Mouse (Mus musculus) kidney, adult 18-20 months (tissue): ENCODE results near the gene Tex44.

ENCODE experiments used
- DNase-seq: peaks from one replicate; pipeline ENCODE4 v3.0.0; 2021

The Tex44 gene

DNA sequence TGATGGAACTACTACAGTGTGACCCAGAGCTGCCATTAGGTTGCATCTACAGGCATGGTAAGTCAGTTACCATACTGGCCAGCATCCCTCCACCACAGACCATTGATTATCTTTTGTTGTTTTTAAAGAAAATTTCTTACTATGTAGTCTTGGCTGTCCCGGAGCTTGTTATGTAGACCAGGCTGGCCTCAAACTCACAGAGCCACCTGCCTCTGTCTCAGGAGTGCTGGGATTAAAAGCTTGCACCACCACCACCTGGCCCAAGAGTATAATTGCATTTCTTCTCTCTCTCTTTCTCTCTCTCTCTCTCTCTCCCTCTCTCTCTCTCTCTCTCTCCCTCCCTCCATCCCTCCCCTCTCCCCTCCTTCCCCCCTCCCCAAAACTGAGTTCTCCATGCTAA, 1.8 kb upstream of the Tex44 start:
- no peak for DNase-seq

DNA sequence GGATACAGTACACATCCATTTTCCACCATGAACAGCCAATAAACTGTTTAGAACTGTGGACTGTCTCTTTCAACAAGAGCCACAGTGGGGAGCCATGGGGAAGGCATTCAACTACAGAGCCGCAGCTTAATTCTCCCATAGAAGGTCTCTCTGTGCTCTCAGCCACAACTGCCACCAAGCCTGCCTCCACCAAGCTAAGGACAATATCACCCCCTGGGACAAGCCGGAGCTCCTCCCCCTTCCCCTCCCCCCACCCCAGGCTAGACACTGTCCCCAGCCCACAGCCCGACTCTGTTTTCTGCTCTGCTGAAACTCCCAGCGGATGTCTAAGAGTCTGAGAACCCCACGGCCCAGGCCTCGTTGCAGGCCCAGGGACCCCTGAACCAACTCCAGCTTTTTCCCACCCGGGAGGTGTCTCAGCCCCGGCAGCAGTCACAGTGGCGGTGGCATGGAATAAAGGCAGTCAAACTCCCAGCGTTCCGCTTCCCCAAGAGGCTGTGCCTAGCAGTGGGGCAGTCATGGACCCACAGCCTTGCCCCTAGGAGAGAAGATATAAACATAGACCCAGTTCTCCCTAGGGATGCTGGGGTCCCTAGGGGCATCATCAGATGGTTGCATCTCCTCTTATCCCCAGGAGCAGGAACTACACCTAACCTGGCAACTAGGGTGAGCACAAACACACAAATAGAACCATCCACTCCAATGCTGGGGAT, 1.1 kb upstream of the Tex44 start:
- no peak for DNase-seq

DNA sequence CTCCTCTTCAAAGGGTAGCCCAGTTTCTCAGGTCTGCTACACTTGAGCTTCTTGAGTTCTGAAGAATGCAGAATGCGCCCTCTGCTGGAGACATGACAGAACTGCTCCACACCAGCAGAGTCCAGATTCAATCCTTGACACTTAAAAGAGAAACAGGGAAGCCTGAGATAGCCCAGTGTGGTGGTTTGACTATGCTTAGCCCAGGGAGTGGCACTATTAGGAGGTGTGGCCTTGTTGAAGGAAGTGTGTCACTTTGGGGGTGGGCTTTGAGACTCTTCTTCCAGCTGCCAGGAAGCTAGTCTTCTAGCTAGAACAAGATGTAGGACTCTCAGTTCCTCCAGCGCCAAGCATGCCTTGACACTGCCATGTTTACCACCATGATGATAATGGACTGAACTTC, 3.9 kb downstream of the Tex44 start:
- DNase-seq = peak; percentile 78

DNA sequence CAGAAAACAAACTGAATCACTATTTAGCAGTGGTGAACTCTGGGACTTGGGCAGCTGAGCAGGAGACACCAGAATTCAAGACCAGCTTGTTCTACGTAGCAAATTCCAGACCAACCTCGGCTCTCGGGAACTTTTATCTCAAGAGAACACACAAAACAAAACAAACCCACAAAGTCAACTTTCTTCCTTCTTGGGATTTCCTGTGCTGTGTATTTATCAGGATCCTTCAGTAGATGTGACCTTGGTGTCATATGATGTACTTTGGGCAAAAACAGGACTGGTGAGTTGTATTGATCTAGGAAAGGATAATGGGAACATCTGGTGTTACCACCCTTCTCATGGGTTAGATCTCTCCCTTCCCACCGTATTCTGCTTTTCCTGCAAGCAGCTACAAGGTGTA, 6.6 kb downstream of the Tex44 start:
- DNase-seq = no peak

DNA sequence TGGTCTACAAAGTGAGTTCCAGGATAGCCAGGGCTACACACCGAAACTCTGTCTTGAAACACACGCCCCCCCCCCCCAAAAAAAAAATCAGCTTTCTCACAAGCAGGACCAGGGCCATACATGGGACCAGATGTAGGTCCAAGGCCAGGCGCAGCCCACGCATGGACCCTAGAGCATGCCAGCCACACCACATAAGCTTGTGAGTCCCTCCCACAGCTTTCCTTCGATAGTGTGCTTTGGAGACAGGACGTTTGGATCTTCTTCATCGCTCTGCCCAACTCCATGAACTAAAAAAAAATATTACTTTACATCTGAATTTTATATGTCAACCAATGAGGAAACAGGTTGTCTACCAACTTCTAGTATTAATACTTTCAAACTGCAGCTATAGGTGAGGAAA, 7.2 kb downstream of the Tex44 start:
- DNase-seq = no peak

DNA sequence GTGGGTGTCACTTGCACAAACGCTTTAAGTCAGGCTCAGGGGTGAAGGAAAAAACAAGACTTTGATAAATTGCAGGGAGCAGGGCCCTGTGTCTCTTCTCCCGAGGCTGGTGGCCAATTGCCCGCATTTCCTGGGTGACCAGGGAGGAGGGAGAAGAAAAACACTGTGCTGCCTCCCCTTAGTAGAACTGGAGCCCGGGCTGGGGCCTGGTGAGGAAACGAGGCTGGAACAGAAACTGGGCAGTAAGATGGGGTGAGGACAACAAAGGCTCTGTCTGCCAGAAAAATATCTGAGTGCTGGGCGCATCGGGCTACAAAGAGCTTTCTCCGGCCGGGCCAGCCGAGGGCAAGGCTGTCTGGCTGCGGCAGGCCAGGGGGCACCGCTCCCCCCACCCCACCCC, 7.9 kb downstream of the Tex44 start:
- DNase-seq = no peak

DNA sequence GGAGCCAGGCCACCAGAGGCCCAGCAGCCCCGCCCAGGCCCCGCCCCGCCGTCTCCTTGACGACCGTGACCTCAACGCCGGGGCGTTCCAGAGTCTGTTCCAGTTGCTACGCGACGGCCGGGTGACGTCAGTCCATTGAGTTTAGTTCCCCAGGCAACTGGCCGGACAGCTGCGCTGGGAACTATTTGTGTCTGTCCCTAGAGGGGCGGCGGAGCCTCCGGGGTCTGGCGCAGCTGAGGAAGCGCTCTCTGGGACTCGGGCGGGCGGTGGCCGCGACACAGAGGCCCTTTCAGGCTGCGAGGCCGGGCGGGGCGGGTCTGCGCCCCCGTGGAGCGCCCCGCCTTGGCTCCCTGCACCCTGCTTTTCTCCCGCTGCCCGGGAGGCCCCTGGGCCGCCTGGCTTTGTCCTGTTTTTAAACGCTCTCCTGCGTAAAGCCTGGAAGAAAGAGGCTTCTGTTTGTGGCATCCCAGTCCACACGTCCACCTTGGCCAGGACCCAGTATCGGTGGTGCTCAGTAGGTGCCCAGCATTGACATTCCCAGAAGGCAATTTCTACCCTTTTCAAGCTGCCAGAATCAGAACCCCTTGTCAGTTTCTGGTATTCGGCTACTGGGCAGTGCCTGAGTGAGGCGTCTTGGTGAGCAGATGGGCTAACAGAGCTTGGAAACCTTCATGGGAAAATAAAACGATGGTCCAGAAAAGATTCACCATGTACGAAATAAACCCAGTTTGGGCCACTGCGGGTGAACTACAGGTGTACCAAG, 8.5 kb downstream of the Tex44 start:
- DNase-seq = peak; percentile 99

DNA sequence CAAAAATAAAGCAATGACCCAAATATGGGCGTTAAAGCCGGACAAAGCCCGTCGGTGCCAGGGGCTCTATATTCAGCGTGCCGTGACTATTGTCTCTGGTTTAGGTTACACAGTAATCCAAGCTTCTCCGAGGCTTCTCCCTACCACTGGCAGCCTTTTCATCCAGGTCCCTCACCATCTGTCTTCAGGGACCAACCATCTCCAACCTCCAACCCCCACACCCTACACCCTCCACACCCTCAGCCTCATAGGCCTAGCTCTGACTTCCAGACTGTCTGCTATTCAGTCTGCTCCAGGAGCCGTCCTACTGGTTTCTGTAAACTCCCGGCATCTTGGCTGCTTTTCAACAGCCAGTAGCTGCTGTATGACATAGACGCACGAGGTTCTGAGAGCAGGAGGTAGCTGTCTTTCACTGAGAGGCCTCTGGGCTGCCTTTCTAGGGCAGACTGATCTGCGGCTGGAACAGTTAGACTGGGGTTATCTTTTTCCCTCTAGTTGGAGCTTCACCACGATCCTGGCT, 9.2 kb downstream of the Tex44 start:
- DNase-seq = peak; percentile 61

DNA sequence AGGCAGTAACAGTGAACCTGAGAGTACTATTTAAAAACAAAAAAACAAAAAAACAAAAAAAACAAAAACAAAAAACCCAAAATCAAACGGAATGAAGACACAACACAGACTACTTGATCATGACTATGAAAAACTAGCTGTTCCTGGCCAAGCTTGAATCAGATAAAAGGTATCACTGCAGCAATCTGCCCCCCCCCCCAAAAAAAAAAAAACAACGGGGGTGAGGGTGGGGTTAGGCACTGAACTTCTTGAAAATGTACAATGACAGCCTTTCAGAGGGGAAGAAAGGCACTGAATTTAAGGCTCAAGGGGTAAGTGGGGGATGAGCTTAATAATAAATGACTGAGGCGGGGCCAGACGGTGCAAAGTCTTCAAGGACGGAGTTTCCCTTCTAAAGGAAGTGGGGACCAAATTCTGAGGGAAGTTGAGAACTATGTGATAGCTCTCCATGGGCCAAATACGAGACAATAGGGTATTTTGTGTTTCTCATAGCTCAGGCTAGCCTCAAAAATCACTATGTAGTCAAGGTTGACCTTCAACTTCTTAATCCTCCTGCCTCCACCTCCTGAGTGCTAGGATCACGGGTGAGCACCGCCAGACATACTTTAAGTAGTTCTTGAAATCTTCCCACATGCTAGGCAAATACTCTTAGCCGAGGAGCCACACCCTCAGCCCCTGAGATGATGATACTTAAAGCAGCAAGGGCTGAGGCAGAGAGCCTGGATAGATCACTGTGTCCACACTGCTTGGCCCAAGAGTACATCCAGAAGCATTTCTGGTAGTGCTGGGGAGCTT, 11.3 kb downstream of the Tex44 start:
- no peak for DNase-seq

DNA sequence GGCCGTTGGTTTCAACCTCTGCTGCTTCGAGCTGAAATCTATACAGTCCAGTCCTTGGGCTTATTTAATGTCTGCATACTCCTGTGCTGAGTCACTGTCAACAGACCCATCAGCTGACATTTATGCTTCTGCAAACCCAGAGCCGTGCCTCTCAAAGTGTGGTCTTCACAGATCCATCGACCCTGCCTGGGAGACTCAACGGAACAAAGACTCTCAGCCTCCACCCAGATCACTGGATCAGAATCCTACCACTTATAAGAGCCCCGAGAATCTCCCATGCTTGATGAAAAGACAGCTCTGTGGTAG, 11.8 kb downstream of the Tex44 start:
- DNase-seq = no peak

DNA sequence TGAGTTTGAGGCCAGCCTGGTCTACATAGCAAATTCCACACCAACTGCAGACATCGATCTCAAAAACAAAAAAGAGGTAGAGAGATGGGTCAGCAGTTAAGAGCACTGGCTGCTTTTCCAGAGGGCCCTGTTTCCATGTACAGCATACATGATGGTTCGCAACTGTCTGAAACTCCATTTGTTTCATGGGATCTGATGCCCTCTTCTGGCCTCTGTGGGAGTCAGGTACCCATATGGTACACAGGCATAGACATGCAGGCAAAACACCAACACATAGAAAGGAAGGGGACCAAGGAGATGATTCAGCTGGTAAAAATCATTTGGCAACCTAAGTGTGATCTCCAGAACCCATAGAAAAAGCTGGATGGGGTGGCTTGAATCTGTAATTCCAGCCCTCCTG, 12.4 kb downstream of the Tex44 start:
- no peak for DNase-seq

DNA sequence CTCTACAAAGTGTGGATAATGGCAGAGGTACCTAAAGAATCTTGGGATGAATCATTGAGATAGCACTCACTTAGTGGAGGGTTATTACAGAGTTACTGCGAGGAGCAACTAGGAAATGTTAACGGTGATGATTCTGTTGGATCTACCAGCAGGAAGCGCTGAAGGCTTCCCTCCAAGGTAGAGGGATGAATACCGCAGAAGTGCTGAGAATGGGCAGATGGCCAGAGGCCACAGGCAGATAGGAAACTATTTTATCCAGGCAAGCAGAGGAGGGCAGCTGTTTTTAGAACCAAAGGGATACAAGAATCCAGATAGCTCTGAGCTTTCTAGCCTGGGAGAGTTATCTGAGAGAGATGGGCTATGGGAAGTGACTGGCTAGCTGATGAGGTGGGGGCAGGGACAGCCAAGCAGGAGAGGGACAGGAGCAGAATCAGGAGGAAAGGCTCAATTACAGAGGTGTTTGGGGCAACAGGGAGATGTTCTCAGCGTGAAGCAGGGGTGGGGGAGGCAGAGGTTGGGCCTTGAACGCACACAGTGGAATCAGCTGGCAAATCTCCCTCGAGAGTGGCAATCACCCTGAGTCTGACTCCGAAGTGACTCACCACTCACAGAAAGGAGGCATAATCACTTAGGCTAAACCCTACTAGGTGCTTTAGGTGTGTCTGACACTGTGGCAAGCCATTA, 13.5 kb downstream of the Tex44 start:
- DNase-seq = no peak

DNA sequence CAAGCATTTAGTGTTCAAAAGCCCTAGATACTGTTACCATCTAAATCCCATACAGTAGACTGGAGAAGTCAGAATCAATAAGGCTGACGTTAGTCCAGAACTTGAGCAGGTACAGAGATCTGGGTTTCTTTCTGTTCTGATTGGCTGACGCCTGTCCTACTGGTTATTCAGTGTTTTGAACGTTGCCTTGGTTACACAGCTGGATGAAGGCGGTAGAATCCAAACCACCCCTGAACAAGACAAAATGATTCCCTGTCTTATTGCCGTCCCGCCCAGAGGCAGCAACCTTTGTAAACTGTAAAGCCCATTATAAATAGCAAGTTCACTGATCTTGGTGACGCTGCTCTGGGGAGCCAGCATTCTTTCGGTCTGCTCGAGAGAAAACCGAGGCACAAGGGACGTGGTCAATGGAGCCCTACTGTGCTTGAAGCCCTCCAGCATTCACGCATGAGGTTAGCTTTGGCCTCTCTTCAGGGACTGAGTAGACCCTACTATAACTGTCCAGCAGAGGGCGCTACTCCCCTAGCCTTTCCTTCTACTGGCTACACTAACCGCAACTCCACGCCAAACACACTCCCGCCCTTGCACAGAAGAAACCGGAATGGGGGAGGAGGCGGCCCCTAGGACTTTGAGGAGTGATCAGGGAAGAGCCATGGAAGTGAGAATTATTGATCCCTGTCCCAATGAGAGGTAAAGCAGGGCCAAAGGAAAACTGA, 14.2 kb downstream of the Tex44 start:
- DNase-seq = peak; percentile 94

DNA sequence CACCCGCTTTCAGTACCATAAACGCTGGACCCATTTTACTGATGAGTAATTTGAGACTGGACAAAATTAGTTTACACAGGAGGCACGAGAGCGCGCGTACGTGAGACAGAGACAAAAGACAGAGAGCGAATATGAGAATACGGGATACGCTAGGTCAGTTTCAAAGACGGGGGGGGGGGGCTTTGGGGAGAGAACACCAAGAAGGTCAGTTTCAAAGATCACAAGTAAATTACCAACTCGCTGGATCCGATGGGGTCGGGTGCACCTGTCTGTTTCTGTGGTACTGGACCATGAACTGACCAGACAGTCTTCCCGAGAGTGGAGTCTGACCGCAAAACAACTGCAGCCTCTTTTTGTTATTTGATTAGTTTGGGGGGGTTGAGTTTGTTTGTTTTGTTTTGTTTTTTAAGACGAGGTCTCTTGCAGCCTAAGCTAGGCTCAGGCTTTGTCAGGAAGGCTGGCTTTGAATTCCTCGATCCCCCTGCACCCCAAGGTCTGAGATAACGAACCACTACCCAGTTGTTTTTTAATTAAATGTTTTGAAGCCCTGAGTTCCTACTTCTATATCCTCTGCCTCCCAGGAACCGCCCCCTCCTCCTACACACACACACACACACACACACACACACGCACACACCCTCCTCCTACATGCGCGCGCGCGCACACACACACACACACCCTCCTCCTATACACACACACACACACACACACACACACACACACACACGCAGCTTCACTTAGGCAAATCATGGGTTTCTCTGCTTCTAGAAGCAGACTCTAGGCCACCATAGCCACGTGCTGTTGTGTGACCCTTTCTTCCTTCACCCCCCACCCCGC, 15.0 kb downstream of the Tex44 start:
- peak; percentile 51 for DNase-seq

DNA sequence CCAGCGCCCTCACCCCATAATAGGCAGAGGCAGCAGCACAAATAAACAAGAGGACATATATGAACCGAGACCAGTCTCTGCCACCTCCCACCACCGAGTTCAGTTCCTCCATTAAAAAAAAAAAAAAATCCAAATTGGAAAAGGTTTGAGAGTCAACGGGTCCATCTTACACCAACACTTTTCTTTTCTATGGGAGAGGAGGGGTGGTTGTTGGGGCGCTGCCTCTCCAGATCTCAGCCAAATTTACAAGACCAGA, 15.5 kb downstream of the Tex44 start:
- DNase-seq = no peak

DNA sequence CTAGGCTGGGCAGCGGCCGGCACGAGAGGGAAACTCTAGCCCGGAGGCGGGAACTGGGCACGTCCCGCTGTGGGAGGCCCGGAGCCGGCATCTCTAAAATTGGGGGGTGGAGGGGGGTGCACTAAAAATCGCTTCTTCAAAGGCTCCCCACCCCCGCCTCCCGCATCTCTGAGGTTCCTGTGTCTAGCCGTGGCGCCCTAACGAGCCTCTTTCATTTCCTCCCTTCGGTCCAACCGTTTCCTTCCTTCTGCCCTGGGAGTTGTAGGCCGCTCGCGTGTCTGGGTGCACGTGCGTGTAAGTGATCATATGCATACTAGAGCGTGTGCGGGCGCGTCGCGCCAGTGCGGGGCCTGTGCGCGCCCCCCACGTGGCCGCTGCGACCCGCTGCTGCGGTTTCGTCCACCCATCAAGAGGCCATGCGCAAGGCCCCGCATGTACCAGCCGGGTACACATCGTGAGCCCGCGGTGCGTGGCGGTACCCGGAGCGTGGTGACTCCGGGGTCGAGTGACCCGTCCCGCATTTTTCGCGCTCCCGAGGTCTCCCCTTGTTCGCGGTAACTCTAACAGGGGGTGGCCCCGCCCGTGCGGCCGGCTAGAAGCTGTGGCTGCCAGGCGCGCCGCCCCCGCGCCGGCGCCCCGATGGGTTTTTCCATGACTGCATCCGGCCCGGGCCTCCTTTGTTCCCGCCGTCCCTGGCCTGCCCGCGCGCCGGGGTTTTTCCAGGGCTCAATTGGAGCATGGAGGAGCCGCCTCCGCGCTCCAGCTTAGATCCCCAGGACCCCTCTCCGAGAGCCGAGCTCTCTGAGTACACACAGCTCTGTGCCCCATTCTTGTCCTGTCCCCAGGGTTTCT, 16.1 kb downstream of the Tex44 start:
- DNase-seq = peak; percentile 91

DNA sequence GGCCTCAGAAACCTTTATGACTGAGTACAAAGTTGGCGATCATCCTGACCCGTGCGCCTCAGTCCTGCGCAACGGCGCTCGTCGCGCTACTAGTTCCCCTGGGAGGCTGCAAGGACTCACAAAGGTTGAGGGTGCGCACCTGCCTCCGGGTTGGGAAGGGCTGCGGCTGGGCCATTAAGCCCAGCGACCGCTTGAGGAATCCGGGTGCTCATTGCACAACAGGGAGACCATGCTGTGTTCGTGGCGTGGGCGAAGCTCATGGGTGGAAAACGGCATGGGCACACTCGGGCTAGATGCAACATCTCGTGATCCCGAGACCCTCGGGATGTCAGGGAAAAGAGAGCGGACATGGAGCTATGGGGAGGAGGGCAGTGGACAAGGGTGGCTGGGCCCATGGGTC, 16.7 kb downstream of the Tex44 start:
- DNase-seq = no peak

DNA sequence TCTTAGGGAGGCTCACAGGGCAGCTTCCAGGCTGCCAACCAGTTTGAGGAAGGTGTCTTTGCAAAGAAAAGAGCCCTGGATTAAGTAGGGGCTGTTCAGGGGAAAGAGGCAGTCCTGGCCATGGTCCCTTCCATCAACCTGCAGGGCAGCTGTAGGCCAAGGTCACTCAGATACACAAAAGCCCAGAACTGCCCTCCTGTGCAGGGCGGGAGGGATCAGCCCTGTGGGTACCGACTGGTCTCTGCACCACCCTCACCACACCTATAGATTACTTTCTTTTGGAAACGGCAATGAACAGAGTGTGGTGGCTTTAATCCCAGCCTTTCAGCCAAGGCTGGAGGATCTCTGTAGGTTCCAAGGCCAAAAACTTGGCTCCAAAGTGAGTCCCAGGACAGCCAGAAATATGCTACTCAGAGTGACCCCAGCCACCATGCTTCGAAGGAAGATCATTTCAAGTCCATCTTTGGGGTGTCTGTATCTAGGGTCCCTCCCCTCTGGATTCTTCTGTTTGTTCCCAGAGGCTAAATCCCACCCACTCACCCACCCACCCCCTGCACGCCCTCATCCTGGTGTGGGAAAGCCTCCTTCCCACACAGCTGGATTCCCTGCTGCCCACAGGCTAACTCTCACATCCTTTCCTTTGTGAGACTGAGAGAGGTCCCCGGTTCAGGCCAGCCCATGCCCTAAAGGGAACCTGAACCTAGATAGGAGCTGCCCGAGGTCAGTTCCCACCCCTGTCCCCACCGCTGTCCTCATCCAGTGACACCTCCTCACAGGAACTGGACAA, 17.4 kb downstream of the Tex44 start:
- DNase-seq = no peak

DNA sequence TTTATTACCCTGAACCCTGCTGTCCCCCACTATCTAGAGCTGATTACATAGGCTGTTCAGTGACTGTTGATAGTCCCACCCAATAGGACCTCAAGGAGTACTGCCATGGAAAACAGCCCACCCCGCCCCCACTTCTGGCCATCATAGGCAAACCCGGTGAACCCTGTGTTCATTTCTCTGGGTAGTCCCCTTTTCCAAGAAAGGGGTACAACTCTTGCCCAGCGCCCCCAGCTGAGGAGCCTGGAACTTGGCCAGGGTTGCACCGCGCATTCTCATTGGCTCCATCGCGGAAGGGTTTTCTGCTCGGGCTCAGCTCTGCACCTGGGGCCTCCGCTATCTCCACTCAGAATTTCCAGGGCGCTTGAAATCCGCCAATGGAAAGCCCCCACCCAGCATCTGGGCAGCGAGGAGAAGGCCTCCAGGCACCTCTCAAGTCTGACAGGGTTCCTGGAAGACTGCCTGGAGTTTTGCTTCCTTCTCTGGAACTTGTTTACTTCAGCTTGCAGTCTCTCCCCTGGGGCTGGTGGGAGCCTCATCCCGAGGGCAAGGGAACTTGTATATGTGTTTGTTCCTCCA, 21.6 kb downstream of the Tex44 start:
- DNase-seq = no peak

DNA sequence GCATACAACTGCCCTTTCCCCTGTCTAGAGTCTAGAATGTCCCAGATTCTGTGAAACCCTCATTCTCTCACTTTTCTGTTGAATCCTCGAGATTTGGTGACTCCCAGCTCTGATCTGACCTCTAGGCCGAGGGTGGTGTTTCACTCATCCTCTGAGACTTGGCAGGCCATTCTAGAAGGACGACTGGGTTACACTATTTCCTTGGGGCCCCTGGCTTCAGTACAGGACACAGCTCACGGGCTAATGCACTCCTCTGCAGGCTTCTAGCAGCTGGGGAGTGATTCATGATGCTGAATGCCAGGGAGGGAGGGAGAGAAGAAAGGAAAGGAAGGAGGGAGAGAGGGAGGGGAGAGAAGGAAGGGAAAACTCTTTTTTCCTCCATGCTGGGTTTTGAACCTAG, 22.1 kb downstream of the Tex44 start:
- DNase-seq = no peak
